Mouse (Mus musculus): ENCODE results near the gene Rai14. TPM values are rescaled to one million over a fixed set of nuclear protein-coding genes. Genes with fewer than 3 reads are reported as not detected.

The Rai14 gene
- total and polyA plus RNA-seq, 3 experiments: not detected

- Histone ChIP-seq H3K9me3 (replicated peaks; ENCODE audit: insufficient read depth, low read length) (no peaks in the 10 kb centered on the region), H3K27me3 (ENCODE audit: control insufficient read depth in 1 of 2, insufficient read depth in 2 of 2, low read length in 2 of 2) (peaks cover 0 to 3% of the 10 kb centered on the region in 2 experiments; a peak in 1 of 4 replicates), H3K79me2 (ENCODE audit: control insufficient read depth, insufficient read depth, low read length, poor library complexity) (no peaks in the 10 kb centered on the region), H3K36me3 (ENCODE audit: control insufficient read depth in 1 of 2, insufficient read depth in 2 of 2, low read length in 2 of 2) (peaks cover 0 to 2% of the 10 kb centered on the region in 2 experiments; a peak in 1 of 4 replicates), H3K27ac (ENCODE audit: control insufficient read depth, low read depth, low read length) (no peak overlapping the region), H3K4me3 (ENCODE audit: control insufficient read depth in 1 of 2, insufficient read depth in 1 of 2, low read depth in 2 of 2, low read length in 2 of 2) (no peak overlapping the region), H3K9ac (ENCODE audit: control insufficient read depth, low read depth, low read length, poor library complexity, severe bottlenecking) (no peak overlapping the region), H3K4me1 (ENCODE audit: control insufficient read depth in 1 of 2, insufficient read depth in 2 of 2, low read length in 2 of 2) (peaks cover 0 to 4% of the 10 kb centered on the region in 2 experiments; a peak in 1 of 4 replicates)
- TF ChIP-seq CTCF (IDR thresholded peaks at IDR 0.05 in 2 of 3, conservative IDR thresholded peaks at IDR 0.05 in 1 of 3; ENCODE audit: control insufficient read depth in 1 of 3, insufficient read depth in 1 of 3, low read depth in 2 of 3, low read length in 3 of 3, poor library complexity in 1 of 3, severe bottlenecking in 1 of 3): no peak
- TF ChIP-seq CHD1 (IDR thresholded peaks at IDR 0.05; ENCODE audit: low read depth, low read length): no peak
- no peak for TF ChIP-seq NELFE (IDR thresholded peaks at IDR 0.05; ENCODE audit: low read depth, low read length)
- no peak for TF ChIP-seq ZC3H11A (IDR thresholded peaks at IDR 0.05; ENCODE audit: low read depth, low read length)
- no peak for TF ChIP-seq ZKSCAN1 (IDR thresholded peaks at IDR 0.05; ENCODE audit: low read depth, low read length)
- TF ChIP-seq USF2 (IDR thresholded peaks at IDR 0.05; ENCODE audit: borderline replicate concordance in 1 of 2, insufficient read depth in 1 of 2, low read depth in 1 of 2, low read length in 2 of 2): no peak
- no peak for TF ChIP-seq ETS1 (IDR thresholded peaks at IDR 0.05; ENCODE audit: low read depth, low read length)
- no peak for TF ChIP-seq KAT2A (conservative IDR thresholded peaks at IDR 0.05; ENCODE audit: low read depth, low read length)
- no peak for DNase-seq (ENCODE audit: low read depth, low spot score)
Measured at GRCm38 (mm10) chr15:10525896-10526295, 188.5 kb downstream of the Rai14 start.

Other genes with a start within 250 kb of the Rai14 start
- gene Dnajc21, start 244.1 kb downstream of the Rai14 start, total RNA-seq (2012; rRNA removed): 40.8 and 44.0 TPM in 2 replicates
- gene Dnajc21, start 244.1 kb downstream of the Rai14 start, polyA plus RNA-seq (2012; ENCODE audit: insufficient read depth in 1 of 2, insufficient read length in 2 of 2, low read depth in 1 of 2, low replicate concordance in 2 of 2, missing spikeins in 1 of 2): 100 to 1,000 TPM in 1 of 2 experiments, 10 to 100 TPM in 1; 83.6 to 136 TPM
- gene Brix1, start 228.7 kb downstream of the Rai14 start, total RNA-seq (2012; rRNA removed): 57.5 and 66.6 TPM in 2 replicates
- 100 to 1,000 TPM in 1 of 2 experiments, 10 to 100 TPM in 1; 72.9 to 319 TPM for gene Brix1, start 228.7 kb downstream of the Rai14 start, polyA plus RNA-seq (2012; ENCODE audit: insufficient read depth in 1 of 2, insufficient read length in 2 of 2, low read depth in 1 of 2, low replicate concordance in 2 of 2, missing spikeins in 1 of 2)
- 45.7 and 47.0 TPM in 2 replicates for gene Rad1, start 228.6 kb downstream of the Rai14 start, total RNA-seq (2012; rRNA removed)
- gene Rad1, start 228.6 kb downstream of the Rai14 start, polyA plus RNA-seq (2012; ENCODE audit: insufficient read depth in 1 of 2, insufficient read length in 2 of 2, low read depth in 1 of 2, low replicate concordance in 2 of 2, missing spikeins in 1 of 2): 10 to 100 TPM in 1 of 2 experiments, not detected in 1; 34.6 TPM
- not detected in 2 replicates for gene Ttc23l, start 156.0 kb downstream of the Rai14 start, total RNA-seq (2012; rRNA removed)
- gene Ttc23l, start 156.0 kb downstream of the Rai14 start, polyA plus RNA-seq (2012; ENCODE audit: insufficient read depth in 1 of 2, insufficient read length in 2 of 2, low read depth in 1 of 2, low replicate concordance in 2 of 2, missing spikeins in 1 of 2): not detected
- gene C1qtnf3, start 237.7 kb upstream of the Rai14 start, total RNA-seq (2012; rRNA removed): not detected in 2 replicates
- not detected for gene C1qtnf3, start 237.7 kb upstream of the Rai14 start, polyA plus RNA-seq (2012; ENCODE audit: insufficient read depth in 1 of 2, insufficient read length in 2 of 2, low read depth in 1 of 2, low replicate concordance in 2 of 2, missing spikeins in 1 of 2)

Data from MEL (cell line).